Mouse (Mus musculus): ENCODE data around the gene Pkhd1. TPM values are rescaled to one million over a fixed set of nuclear protein-coding genes. Genes with fewer than 3 reads are reported as not detected.

Gene Pkhd1
- polyA plus RNA-seq (2012; rRNA removed): 0.08 and 0.26 TPM in 2 replicates

DNA sequence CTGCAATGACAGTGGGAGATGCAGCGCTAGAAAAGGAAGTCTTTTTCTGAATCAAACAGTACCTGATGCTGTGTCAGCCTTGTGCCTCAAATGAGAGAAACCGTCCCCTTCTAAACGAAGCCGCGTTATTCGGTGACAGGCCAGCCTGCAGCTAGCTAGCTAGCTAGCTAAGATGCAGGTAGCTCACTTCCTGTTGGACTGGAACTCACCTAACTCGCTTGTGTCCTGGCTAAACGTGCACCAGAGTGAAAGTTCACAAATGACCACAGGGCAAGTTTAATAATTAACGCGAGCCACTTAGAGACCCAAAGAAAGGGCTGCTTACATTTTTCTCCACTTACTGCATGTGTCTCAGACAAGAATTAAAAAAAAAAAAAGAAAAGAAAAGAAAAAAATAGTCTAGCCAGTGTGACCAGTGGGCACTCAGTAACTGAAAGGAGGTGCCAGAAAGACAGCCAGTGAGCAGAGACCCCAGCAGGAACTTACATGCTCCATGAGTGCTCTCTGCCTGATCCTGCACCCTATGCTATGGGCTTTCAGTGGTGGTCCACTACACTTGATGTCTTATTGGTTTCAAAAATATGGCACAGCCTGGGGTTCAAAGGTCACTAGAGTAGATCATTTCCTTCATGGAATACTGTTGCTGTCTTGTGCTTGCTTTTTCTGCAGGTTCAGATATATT lies at the start of gene Pkhd1:
Pkhd1 (minus strand) TSS at position 216 of the 682 bp plus-strand sequence.

Other genes with a start within 250 kb of the Pkhd1 start
- not detected in 2 replicates for gene Il17a, start 112.8 kb upstream of the Pkhd1 start, polyA plus RNA-seq (2012; rRNA removed)
- 0.31 and 1.0 TPM in 2 replicates for gene Il17f, start 172.6 kb upstream of the Pkhd1 start, polyA plus RNA-seq (2012; rRNA removed)
- 12.1 and 20.5 TPM in 2 replicates for gene Mcm3, start 202.2 kb upstream of the Pkhd1 start, polyA plus RNA-seq (2012; rRNA removed)

Measured in ovary, adult 2 months (tissue).